Mouse (Mus musculus) NIH3T3 (cell line): ENCODE results near the gene Usp10.

Experiments
- DNase-seq: peaks from one replicate; pipeline ENCODE4 v3.0.0-alpha.2; 2012; ENCODE audit warnings: low read depth

The Usp10 gene

DNA sequence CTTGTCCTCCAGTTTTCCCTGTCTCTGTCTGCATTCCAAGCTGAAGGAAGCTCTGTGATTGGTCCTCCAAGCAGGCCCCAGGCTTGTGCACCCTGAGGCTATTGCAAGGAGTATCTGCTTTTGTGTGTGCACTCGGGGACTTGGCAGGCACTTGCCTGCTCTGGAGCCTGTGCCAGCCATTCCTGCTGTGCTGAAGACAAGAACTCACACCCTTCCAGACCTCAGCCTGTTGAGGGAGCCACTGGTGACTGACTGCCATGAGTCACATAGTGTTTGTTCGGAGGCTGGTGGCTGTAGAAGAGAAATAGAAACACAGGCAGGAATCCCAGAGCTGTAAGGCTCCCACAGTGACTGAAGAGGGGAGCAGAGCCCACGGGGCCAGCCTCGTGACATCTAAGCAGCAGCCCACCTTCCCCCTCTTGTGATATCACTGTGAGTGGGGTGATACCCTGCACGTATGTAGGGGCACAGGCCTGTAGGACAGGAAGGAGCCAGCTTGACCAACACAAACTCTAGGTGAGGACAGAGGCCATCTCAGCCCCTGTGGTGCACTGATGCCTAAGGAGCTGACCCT lies 50.5 kb downstream of the Usp10 start:
- DNase-seq, result peak; percentile 91

DNA sequence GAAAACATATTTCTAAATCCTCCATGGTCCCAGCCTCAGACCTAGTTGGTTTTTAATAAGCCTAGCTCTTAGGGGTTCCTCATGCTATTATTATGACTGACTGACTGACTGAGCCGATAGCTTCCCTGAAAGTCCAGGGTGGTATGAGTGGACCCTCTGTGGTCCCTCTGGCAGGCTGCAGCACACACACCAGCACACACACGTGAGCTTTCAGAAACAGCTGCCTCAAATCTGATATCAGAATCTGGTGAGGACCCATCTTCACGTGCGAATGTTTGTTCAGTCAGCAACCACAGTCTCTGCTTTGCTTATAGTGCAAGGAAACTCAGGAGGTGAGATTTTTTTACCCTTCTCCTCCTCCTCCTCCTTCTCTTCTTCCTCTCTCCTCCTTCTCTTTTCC lies 54.7 kb downstream of the Usp10 start:
- DNase-seq, result no peak

DNA sequence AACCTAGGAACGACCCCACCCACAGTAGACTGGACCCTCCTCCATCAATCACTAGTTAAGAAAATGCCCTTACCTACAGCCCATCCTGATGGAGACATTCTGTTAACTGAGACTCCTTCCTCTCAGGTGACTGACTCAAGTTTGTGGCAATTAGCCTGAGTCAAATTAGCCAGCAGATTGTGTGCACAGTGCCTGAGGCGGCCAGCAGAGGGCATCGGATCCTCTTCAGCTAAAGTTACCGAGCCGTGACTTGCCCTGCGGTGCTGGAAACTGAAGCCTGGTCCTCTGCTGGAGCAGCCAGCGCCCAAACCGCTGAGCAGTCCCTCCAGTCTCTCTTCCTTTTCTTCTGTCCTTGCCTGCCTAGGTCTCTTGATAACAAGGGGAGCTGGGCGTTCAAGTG lies 57.3 kb downstream of the Usp10 start:
- DNase-seq, result no peak

DNA sequence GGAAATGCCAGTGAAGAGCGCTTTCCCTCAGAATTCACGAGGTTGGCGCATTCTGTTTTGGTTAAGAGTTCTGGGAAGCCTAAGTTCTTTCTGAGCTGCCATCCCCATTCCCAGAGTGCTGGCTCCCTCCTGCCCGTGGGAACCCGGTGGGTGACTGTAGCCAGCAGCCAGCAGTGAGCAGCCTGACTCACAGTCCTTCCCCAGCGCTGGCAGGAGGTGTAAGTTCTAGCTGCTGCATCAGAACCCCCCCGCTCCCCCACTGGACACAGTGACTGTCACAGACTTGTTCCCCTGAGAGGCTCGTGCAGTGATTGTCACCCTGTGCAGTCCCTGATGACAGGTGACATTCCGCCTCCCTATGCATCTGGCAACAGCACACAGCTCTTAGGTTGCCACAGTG lies 60.0 kb downstream of the Usp10 start:
- peak; percentile 29 for DNase-seq

DNA sequence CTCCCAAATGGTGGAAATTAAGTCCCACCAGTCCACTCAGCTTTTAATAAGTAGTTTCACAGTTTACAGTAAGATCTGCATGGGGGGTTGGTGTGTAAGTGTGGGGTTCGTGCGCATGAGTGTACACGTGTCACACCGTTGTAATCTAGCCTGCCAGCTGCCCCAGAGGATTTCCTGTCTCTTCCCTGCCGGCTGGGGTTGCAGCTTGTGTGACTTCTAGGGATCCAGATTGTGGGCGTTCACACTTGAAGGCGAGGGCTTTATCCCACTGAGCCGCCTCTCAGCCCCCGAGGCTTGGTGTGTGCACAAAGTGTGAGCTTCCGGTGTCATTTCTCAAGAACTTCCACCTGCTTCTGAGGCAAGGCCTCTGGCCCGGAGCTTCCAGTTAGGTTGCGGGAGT lies 62.4 kb downstream of the Usp10 start:
- no peak for DNase-seq

DNA sequence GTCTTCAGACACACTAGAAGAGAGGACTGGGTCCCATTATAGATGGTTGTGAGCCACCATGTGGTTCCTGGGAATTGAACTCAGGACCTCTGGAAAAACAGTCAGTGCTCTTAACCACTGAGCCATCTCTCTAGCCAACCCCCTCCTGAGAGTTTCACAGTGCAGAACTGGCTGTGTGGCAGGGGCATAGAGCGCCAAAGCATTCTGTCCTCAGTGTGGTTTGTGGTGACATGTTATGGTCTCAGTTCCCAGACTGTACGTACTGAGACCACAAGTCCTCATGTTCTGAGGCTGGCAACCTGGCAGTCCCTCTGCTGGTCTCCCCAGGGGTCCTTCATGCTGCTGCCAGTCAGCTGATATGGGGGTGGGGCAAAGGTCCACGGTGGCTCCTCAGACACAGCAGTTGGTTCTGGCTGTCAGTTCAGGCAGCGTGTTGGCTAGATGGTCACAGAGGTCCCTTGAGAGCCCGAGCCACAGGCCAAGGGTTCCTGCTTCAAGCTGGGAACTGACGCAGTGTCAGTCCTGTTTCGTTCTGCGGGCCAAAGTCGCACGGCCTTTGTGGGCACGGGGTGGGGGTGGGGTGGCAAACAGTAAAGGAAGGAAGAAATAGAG lies 68.7 kb downstream of the Usp10 start:
- no peak for DNase-seq

DNA sequence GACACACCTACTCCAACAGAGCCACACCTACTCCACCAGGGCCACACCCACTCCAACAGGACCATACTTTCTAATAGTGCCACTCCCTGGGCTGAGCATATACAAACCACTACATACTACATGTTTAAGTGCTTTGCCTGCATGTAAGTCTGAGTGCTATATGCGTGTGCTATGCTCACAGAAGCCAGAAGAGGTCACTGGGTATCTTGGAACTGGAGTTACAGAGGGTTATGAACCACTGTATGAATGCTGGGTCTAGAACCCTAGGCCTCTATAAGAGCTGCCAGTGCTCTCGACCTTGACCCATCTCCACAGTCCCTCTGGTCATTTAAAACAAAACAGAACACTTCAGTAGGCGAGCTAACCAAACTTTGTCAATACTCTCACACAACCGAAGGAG lies 71.1 kb downstream of the Usp10 start:
- DNase-seq, result no peak

DNA sequence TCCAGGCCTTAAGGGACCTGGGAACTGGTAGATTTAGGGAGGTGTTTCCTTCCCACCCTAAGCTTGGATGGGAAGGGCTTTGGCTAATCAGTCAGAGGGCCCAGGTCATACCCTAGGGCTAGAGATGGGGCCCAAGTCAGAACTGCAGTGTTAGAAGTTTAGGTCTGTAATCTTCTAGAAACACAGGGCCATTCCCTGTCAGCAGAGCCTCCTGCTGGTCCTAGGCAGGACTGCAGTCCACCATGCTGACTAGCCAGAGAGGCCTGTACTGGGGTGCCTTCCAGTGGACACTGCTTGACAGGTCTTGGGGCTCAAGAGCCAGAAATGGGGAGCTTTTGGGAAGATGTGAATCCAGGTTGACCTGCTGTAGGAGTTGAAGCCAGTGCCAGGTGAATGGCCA lies 73.9 kb downstream of the Usp10 start:
- peak; percentile 60 for DNase-seq

DNA sequence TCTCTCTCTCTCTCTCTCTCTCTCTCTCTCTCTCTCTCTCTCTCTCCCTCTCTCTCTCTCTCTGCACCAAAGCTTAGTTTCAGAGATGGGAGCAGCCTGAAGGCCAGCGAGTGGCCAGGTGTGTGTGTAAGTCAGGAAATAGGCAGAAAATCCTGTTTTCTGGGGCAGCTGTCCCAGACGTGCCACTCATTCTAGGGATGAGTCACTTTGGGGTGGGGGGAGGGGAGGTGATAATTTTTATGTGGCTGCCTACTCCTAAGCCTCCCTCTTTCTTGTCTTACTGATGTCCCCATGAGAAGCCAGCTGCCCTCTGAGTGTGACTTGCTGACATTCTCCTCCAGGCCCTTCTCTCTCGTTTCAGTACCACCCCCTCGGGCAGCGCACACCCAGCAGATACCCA lies 76.0 kb downstream of the Usp10 start:
- DNase-seq, result peak; percentile 64

DNA sequence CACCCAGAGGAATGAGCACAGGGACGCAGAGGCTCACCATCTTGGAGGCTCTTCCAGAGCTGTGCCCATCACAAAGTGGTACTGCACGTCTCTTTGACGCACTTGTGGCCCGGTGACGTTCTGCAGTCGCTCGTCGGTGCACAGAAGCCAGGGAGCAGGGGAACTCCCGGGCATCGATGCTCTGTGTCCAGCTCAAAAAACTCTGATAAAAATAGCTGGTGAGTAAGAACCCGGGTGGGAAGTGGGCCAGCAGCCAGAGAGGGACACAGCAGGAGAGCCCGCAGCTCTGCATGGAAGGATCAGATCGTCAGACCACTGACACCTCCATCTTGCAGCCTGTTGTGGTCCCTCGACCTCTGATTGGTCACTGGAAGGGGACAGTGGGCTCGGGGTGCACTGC lies 77.9 kb downstream of the Usp10 start:
- DNase-seq, result peak; percentile 77

DNA sequence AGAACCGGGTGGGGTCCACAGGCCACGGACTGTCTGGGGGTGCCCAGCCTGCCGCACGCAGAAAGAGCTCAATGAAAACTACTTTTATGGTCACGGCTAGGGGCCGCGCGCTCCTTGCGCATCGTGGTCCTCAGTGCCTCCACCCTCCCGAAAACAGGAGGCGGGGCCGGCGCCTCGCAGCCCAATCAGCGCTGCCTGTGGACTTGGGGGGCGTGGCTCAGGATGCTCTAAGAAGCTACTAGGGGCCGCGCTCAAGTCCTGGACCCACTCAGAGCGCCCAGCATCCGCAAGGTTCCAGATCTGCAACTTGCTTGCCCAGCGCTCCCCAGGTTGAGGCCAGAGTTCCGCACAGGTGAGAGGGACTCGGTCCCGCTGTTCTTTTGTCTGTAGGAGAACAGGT lies 82.1 kb downstream of the Usp10 start, which contains the start of gene Crispld2:
TSS of gene Crispld2 (plus strand) at position 190 of the 400 bp plus-strand sequence.
- DNase-seq, result no peak

DNA sequence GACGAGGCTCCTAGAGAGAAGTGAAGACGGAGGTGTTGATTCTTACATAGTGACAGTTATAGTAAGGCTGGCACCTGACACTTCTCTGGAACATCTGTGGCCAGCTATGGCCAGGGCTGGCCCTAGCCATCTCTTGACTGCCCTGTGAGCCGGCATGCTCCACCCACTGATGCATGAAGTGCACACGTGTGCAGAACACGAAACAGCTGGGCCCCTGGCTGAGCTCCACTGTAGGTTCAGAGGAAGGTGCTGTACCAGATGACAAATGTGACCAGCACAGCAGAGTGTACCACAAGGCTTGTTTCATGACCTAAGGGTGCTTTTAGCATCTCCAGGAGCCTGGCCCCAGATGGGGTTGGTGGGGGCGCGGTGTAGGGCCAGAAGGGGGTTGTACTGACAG lies 84.0 kb downstream of the Usp10 start:
- peak; percentile 61 for DNase-seq

DNA sequence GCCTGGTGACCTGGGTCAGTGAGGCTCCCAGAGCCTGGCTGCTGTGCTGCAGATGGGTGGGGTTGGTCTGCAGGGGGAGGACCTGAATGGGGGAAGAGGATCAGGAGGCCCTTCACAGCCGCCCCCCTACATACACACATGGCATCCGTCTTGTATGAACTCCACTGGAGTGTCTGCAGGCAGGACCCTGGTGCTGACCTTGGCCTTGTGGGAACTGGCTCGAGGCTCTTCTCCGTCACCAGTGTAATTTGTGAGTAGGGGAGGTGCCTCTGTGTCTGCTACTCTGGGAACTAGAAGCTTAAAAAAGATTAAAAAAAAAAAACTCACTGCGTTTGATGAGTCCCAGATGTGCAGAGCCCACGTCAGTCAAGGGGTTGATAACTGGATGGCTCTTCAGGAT lies 84.4 kb downstream of the Usp10 start:
- peak; percentile 41 for DNase-seq

DNA sequence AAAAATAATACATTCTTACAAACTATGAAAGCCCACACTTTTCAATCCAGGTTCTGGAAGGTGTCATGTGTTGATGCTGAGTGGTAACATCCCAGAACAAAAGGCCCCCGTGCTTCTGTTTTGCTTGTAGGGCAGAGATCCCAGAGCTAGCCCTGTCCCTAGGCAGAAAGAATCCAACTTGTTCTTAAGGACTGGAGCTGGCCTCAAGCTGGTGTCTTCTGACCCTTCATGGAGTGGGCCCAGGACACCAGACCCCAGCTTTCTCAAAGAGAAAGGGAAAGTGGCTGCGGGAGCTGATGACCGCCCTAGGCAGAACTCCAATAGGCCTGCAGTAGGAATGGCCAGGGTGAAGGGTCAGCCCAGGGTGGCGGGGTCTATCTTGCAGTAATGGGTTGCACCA lies 87.1 kb downstream of the Usp10 start:
- no peak for DNase-seq

DNA sequence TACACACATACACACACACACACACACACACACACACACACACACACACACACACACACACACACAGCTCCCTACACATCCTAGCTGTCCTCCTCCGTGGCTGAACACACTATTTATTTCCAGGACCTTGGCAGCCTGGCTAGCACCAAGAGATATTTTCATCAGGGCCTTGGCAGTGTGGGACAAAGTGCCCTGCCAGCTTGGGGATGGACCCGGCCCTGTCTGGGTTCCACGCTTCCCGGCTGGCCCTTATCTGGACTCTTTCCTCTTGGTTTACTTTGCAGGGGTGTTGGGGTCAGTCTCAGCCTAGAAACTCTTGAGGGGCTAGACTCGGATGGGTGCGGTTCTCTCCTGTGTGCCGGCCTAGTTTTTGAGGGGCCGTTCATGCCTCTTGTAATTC lies 90.3 kb downstream of the Usp10 start:
- no peak for DNase-seq

DNA sequence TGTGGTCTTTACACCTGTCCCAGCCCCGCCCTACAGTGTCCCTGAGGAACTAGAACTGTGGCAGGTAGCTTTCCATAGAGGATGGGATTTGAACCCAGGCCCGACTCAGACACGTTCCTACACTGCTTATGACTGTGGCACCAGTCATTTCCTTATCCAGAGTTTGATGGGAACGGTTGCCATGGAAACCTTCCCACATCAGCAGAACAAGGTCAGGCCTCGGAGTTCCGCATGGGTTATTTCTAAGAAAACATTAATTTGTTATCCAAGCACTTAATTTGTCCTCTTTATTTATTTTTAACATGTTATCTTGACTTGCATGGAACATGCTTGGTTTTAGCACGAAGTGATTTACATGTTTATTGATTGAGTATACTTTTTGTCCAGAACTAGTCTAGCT lies 91.6 kb downstream of the Usp10 start:
- peak; percentile 39 for DNase-seq

DNA sequence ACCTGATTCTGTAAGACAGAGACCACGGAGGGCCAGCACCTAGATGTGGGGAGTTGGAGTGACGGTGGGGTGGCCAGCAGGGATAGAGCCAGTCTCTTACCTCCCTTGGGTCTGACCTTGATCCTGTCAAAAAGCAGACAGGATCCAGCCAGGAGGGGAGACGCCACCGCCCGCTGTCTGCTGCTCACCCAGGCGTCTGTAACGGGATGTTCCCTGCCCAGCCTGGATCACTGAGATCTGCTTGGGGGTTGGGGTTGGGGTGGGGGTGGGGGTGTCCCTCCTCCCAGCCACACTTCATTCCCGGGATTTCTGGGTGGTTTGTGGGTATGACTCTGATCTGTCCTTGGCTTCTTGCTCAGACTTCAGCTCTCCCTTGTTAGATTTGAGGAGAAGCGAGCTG lies 92.2 kb downstream of the Usp10 start:
- no peak for DNase-seq

DNA sequence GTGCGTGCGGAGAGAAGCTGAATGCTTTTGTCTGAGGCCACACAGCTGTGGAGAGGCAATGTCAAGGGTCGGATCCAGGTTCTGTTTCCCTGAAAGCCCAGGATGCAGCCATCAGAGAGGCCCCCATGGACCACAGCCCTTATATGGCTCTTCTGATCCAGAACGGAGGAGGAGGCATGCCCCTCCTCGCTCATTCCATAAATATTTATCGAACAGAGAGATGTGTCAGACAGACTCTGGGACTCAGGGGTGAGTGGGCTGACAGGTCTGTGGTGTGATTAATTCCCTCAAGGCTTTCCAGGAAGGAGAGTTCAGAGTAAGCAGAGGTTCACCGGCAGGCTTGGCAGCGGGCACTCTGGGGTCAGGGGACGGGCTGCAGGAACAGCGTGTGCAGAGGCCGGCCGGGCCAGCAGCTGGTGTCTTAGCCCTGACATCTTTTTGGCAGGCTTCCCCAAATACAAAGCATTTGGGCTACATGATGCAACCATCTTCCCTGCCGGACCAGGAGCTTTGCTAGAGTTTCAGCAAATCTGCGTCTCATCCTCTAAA lies 94.1 kb downstream of the Usp10 start:
- DNase-seq, result peak; percentile 90

DNA sequence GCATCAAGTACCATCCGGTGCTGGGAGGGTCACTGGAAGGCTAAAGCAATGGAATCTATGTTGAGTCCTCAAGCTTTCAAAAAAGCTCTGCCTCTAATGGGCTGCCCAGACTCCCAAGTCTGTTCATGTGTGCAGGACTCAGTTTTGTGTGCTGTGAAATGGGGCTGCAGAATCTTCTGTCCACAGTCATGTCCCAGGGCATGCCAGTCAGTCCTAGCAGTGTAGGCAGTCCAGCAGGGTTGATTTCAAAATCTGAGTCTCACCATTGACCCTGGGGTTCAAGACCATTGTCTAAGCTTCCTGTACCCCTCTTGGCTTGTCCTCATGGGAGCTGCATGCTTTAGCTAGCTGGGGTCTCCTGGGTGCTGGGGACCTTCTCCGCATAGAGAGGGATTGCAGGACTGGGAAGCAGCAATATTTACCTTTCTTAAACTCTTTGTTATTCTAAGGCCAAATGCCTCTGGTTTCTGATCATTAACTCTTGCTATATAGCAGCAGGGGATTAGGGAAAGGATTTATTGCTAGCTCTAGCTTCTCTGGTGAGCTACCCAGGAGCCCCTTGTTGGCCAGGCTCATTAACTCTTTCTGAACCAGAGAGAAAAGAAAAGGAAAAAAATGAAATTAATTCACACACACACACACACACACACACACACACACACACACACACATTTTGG lies 94.7 kb downstream of the Usp10 start:
- no peak for DNase-seq

DNA sequence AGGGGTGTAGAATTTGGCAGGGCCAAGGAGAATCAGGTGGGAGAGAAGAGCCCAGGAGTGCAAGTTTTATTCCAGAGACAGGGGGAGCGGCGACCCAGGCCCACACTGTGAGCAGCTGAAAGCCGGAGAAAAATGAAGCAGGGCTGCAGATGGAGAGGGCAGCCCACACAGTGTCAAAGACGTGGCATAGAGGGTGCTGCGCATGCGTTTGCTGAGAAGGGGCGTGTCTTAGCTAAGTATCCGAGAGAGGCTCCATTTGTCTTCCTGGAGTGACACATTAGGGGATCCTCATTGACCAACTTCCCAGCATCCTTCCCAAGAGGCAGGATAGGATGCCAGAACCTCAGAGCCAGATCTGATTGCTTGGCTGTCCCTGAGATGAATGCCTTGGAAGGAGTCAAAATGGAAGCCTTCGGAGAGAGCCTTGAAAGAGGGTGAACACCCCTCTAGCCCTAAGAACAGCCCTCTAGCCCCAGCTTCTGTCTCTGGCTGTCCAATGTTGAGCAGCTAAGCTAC lies 96.5 kb downstream of the Usp10 start:
- DNase-seq, result no peak
